Mouse (Mus musculus) thymus, postnatal 25 days (tissue): ENCODE measurements around the gene Pigk.

ENCODE experiments used
- DNase-seq: peaks from one replicate; pipeline ENCODE4 v3.0.0; 2022

Gene Pigk

GRCm38 (mm10) chr3:153024016-153024415, 310.1 kb downstream of the Pigk start:
- no peak for DNase-seq
